Mouse (Mus musculus): ENCODE results near the gene Irf5.

Gene Irf5

DNA sequence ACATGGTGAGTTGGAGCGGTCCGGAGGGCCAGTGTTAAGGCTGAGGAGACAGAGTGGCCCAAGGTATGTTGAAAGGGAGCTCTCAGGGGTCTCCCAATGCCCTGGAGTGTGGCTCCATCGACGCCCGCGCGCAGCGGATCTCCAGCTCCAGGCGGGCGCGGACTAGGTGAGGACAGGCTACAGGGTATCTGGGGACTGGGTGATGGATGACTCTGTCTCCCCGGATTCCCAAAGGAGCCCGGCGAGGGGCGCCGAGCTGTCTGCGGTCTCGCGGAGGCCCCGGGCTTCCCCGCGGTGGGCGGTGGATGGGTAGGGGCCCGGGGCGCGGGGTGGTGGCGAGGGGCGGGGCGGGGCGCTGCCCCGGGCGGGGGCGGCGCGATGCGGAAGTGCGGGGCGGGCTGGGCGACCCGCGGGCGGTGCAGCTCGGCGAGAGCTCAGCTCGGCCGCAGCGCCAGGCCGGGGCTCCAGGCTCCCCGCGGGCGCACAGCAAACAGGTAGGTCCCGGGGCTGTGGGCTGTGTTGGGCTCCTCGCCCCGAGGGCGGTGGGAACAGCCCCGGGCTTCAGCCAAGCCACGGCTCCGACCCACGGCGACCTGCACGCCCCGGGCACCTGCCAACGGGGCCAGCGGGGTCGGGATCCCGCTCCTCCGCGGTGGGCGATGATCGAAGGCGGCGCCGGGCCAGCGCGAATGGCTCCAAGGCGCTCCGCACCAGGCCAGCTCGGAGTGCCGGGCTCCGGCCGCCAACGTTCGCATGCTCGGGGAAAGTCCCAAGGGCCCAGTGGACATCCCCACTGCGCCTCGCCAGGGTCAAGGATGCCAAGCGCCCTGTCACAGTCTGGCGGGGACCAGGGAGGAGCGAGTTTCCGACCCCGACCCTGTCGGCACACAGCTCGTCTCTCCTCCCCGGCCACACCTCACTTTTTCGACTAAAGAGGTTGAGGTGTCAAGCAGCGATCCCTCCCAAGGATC is at the start of gene Irf5:
Gene Irf5 (plus strand): TSS at position 345 of the 971 bp plus-strand sequence.
- peak in 1 of 2 experiments; percentile 32 for DNase-seq

DNA sequence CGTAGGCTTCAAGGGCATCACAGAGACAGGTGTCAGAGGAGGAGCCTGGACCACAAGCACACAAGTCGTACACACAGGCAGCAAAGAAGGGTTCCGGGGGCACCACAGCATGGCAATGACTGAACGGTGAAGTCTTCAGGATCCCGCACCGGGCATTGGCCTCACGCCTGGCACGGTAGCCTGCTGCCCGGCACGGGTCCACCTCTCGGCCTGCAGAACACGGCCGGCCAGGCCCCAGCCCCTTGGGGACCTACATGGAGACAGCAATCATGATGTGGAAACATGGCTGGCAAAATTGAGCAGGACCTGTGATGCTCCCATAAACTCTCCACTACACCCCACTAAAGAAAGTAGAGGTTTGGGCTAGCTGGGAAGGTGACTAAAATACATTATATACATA is 43.7 kb upstream of the Irf5 start:
- DNase-seq: no peak

DNA sequence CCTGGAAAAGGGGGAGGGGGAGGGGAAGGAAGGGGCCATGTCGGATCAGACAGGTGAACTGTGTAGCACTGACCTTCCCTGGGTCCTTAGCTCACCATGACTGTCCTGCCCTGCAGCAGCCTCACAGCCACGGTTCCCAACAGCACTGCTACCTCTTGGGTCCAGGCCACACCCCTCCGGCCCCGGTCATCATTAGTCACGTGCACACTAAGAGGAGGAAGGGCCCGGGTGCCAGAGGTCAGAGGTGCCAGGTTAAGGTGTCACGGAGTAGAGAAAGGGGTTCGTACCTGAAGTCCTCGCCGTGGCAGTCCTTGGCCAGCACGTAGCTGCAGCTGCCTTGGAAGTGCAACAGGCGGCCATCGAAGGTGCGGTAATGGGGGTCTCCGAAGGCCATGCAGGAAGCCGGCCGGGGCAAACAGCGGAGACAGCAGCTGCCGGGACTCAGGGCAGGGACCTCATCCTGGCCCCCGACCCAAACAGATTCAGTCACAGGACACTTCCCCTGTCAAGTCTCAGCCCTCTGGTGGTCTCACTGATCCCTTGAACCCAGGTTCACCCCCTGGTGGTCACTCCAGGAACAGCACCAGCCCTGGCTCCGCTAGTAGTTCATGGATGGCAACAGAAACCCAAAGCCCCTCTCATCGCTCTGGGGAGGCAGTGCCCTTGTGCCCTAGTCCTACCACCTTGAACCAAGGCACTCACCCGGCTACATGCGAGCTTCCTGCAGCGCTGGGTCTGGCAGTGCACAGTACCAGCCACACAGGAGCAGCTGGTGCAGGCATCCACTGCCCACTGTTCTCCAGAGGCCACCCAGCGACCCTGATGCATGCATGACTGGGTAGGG is 41.5 kb upstream of the Irf5 start:
- peak; percentile 44 to 59 for DNase-seq

DNA sequence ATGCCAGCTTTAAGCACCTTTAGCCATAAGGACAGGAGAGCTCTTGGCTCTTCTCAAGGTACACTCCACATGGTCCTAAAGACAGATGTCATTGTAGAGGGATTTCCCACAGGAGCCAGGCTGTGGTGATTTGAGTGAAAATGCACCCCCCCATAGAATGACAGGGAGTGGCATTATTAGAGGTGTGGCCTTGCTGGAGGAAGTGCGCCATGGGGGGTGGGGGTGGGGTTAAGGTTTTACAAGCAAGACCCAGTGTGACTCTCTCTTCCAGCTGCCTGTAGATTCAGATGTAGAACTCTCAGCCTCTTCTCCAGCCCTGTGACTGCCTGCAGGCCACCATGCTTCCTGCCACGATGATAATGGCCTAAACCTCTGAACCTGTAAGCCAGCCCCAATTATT is 40.5 kb upstream of the Irf5 start:
- DNase-seq: no peak

DNA sequence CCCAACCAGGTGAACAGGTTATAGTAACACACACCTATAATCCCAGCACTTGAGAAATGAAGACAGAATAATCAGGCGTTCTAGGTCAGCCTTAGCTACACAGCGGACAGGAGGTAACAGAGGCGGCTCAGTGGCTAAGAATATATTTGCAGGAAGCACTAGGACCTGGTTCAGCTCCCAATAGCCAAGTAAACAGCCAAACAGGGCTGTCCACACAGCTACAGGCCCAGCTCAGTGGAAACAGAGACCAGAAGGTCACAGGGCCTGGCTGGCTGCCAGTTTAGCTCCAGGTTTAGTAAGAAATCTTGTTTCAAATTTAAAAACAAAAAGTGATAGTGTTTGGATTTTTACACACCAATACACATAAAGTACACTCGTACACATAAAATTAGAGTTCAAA is 32.3 kb upstream of the Irf5 start:
- DNase-seq: no peak

DNA sequence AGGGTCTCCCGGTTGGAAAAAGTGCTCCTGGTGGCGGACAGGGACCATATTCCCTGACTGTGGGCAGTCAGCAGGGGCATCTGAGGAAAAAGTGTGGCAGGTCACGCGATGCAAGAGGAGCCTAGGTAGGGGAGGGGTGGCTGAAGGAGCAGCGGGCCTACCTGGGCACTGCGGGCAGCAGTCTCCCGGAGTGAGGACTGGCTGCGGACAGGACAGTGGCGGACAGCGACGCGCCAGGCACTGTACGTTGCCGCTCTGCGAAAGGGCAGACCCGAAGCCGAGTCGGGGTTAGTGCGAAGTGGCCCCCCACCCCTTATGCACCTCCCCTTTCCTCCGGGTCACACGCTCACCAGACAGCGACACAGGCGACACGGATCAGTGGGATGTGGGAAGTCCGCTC is 30.2 kb upstream of the Irf5 start:
- DNase-seq: no peak

DNA sequence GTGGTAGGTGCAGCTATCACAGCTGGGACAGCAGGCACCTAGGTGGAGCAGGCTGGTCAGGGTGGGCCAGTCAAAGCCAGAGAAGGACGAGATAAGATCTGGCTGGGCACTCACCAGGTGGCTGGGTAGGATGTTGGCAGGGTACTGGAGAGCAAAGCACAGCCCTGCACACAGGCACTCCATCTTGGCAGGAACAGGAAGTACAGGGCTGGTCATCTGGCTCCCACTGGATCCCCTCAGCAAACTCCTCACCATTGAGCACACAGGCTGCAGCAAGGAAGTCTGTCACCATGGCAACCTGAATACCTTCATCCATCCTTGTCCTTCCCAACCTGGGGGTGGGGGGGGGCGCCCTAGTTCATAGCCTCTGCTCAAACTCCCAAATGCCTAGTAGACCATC is 28.6 kb upstream of the Irf5 start:
- DNase-seq: no peak

- DNase-seq: no peak
Observed at GRCm38 (mm10) chr6:29500177-29500576, 26.2 kb upstream of the Irf5 start.

DNA sequence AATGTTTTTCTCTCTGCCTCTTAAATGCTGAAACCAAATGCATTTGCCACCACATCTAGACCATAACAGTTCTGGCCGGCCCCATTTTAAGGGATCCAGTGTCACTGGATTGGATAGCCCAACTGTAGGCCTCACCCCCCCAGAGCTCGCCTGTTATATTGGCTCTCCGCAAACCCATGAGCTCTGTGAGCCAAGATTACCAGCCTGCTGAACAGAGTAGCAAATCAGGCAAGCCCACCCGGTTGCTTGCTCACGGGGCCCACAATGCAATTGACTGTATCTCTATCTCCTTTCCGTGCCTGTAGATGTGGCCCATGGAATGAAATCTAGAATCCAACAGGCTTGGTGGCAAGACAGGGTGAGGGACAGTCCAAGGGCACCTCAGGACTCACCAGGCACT is 25.6 kb upstream of the Irf5 start:
- DNase-seq: no peak

- DNase-seq: no peak
Observed at GRCm38 (mm10) chr6:29501599-29501998, 24.8 kb upstream of the Irf5 start.

DNA sequence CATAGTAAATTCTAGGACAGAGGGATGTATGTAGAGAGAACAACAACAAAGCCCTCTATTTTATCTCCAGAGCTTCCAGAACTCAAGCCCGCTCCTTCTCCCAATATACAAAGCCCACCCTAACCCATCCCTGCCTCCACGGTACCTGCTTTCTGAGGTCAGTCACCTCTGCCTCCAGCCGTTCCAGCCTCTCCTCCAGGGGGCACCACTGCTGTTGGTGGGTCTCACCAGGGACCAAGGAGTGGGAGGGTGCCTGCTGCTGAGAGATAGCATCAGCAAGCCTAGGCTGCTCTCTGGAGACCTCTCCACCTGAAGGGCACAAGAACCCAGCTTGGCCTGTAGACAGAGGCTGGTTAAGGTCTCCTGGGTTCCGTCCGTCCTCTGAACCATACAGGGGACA is 20.9 kb upstream of the Irf5 start:
- no peak for DNase-seq

DNA sequence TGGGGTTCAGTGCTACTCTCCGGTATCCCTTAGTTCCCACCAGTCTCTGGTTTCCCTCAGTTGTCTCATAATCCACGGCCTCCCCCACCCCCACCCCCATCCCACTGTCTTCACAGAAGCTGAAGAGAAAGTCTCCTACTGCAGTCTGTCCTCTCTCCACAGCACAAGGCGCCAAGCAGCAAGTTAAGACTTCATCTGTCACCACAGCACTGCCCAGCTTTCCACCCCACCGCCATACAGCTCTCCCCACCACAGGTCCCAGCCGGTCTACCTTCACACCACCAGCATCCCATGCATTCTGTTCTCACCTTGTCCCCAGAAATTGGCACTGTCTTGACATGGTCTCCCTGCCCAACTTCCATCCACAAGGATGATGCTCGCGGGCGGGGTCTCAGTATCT is 19.6 kb upstream of the Irf5 start:
- no peak for DNase-seq

- no peak for DNase-seq
Observed at GRCm38 (mm10) chr6:29507447-29508309, 18.7 kb upstream of the Irf5 start, which contains the start of gene Kcp. Gene Kcp (minus strand): TSS chr6:29507952.

- no peak for DNase-seq
Observed at GRCm38 (mm10) chr6:29509086-29509485, 17.3 kb upstream of the Irf5 start.

DNA sequence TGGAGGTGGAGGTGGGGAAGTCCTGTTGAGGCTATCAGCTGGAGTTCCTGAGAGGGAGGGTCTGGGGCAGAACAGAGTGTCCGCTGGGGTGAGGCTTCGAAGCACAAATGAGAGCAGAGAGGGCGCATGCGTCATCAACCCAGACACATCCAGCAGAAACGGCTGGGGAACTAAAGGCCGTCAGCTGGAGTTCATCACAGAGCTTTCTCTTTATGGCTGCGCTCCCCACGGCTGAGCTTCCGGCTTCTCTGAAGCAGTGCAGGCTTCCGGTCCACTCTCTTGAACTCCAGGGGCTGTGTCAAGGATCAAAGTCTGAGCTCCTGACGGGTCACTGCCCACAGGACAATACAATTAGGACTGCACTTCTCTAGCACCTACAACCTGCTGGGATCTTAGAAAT is 13.1 kb upstream of the Irf5 start:
- peak in 1 of 2 experiments; percentile 33 for DNase-seq

- DNase-seq: peak; percentile 70 to 74
Observed at GRCm38 (mm10) chr6:29517139-29517538, 9.3 kb upstream of the Irf5 start.

- DNase-seq: no peak
Observed at GRCm38 (mm10) chr6:29522626-29523300, 3.7 kb upstream of the Irf5 start.

- DNase-seq: no peak
Observed at GRCm38 (mm10) chr6:29523301-29524033, 3.0 kb upstream of the Irf5 start.

DNA sequence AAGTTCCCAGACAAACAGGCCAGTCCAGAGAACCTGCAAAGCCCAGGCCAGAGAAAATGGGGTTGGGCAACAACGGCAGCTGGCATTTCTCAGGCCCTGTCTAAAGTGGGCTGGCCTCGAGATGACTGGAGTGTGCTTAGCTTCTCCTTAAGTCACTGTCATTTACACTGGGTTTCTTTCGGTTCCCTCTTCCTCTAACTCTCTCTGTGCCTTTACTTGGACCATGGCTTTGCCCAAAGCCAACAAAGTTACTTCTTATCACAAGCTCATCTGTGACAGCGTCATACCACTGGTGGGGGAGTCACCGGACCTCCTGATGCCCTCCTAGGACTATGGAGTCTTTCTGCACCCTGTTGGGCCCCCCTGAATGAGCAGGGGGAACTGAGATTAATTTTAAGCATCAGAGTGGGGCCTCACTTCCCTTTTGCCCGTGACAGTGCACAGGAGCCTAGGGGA is 2.4 kb upstream of the Irf5 start:
- peak in 1 of 2 experiments; percentile 42 for DNase-seq

DNA sequence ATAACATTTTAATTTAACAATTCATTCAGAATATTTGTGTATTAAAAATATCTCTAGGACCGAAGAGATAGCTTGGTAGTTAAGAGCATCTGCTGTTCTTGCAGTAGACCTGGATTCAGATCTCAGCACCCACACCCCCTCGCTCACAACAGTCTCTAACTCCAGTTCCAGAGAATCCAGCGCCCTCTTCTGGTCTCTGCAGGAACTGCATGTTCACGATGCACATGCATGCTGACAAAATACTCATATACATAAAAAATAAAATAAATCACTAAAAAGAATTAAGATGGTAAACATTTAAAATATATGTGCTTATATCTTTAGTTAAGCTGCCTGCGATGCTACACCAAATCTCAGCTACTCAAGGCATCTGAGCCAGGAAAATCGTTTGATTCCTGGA is 1.2 kb upstream of the Irf5 start:
- no peak for DNase-seq
